Mouse (Mus musculus) stomach, postnatal 0 days (tissue): ENCODE measurements around the gene Ddx58.

ENCODE experiments used
- CTCF ChIP-seq: IDR thresholded peaks from 2 replicates; pipeline ENCODE4 v1.5.1; 2016; ENCODE audit warnings: antibody characterized with exemption, low read depth, mild to moderate bottlenecking, moderate library complexity
- EP300 ChIP-seq: optimal IDR thresholded peaks from 2 replicates; pipeline ENCODE3; 2016; ENCODE audit warnings: antibody characterized with exemption

DNA sequence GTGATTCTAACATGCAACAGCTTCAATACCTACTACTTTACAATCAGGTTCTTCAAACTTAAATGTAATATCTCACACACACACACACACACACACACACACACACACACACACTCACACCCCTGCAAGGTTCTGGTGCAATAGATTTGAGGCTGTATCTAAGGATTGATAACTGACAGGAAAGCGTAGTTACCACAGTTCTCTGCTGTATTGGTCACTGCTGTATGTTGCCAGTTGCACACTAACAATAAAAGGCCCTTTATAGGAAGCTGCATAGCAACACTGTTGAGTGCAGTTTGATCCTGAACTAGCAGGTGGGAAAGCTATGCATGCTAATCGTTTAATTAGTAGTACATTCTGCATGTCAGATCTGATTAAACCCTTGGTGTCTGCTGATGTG lies 44.3 kb downstream of the Ddx58 start:
- TF ChIP-seq CTCF (no peak), EP300 (no peak)
